Mouse (Mus musculus): ENCODE measurements around the gene Gm17949. TPM values are rescaled to one million over a fixed set of nuclear protein-coding genes. Genes with fewer than 3 reads are reported as not detected.

Gm17949 gene
- polyA plus RNA-seq, 1 experiment from 2014 or later = 0.75 TPM

- Histone ChIP-seq H3K4me1 (replicated peaks) (peaks cover 29% of the 10 kb centered on the region), H3K9me3 (no peaks in the 10 kb centered on the region), H3K9ac (replicated peaks) (peak overlapping the region; percentile 85), H3K4me3 (replicated peaks) (peak overlapping the region; percentile 89), H3K27ac (peak overlapping the region; percentile 85), H3K4me2 (replicated peaks) (peak overlapping the region; percentile 74), H3K27me3 (peaks cover 41% of the 10 kb centered on the region), H3K36me3 (peaks cover 20% of the 10 kb centered on the region)
- WGBS = 2% methylated on average over 43 of the region's 44 CpGs
- ATAC-seq = peak; percentile 90
Observed at GRCm38 (mm10) chr17:57060231-57060801, 49.0 kb downstream of the Gm17949 start.

DNA sequence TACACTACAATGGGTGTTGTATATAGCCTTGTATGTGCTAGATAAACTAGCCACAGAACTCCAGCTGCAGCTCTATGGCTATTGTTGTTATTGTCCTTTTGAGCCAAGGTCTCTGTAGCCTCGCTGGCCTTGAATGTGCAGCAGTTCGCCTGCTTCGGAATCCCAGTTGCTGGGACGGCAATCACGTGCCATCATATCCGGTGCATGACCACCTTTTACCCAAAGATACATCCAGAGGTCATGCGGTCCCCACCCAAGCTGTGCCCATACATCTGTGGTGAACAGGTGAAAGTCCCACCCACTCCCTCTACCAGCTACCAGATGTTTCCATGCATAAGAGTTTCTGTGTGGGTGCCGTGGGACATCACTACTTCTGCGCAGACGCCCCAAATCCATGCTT, 49.8 kb downstream of the Gm17949 start:
- H3K4me2 ChIP-seq (replicated peaks) = peak overlapping the region; percentile 74
- no peak overlapping the region for H3K9ac ChIP-seq (replicated peaks)
- H3K4me1 ChIP-seq (replicated peaks) = peaks cover 29% of the 10 kb centered on the region
- 35% methylated on average over 10 of the region's 10 CpGs for WGBS
- H3K27me3 ChIP-seq = peaks cover 44% of the 10 kb centered on the region
- H3K9me3 ChIP-seq = no peaks in the 10 kb centered on the region
- 0 out of 2 replicates have a peak overlapping the region, but pooled peaks have one; percentile 85 for H3K27ac ChIP-seq
- ATAC-seq = no peak
- H3K36me3 ChIP-seq = peaks cover 12% of the 10 kb centered on the region; the same call in 1 of the 2 replicates
- peak overlapping the region; percentile 89 for H3K4me3 ChIP-seq (replicated peaks)

- 0 out of 2 replicates have a peak, but pooled peaks cover 4% of the 10 kb centered on the region for H3K36me3 ChIP-seq
- H3K4me1 ChIP-seq (replicated peaks) = peaks cover 29% of the 10 kb centered on the region
- H3K9me3 ChIP-seq = no peaks in the 10 kb centered on the region
- H3K4me2 ChIP-seq (replicated peaks) = peak overlapping the region; percentile 52
- H3K9ac ChIP-seq (replicated peaks) = peak overlapping the region; percentile 39; the same call in 1 of the 2 replicates
- H3K27me3 ChIP-seq = peaks cover 44% of the 10 kb centered on the region
- ATAC-seq = no peak
- no peak overlapping the region for H3K27ac ChIP-seq
- WGBS = under 1% methylated on average over 39 of the region's 39 CpGs
- peak overlapping the region; percentile 28 for H3K4me3 ChIP-seq (replicated peaks)
Observed at GRCm38 (mm10) chr17:57062011-57062521, 50.8 kb downstream of the Gm17949 start.

GRCm38 (mm10) chr17:57062548-57062947, 51.3 kb downstream of the Gm17949 start:
- ATAC-seq = no peak
- H3K9me3 ChIP-seq = no peaks in the 10 kb centered on the region
- no peak overlapping the region for H3K27ac ChIP-seq
- H3K4me3 ChIP-seq (replicated peaks) = peak overlapping the region; percentile 28
- peaks cover 29% of the 10 kb centered on the region for H3K4me1 ChIP-seq (replicated peaks)
- H3K36me3 ChIP-seq = no peaks in the 10 kb centered on the region
- H3K27me3 ChIP-seq = peaks cover 44% of the 10 kb centered on the region
- 2% methylated on average over 22 of the region's 22 CpGs for WGBS
- H3K4me2 ChIP-seq (replicated peaks) = peak overlapping the region; percentile 52
- H3K9ac ChIP-seq (replicated peaks) = no peak overlapping the region

DNA sequence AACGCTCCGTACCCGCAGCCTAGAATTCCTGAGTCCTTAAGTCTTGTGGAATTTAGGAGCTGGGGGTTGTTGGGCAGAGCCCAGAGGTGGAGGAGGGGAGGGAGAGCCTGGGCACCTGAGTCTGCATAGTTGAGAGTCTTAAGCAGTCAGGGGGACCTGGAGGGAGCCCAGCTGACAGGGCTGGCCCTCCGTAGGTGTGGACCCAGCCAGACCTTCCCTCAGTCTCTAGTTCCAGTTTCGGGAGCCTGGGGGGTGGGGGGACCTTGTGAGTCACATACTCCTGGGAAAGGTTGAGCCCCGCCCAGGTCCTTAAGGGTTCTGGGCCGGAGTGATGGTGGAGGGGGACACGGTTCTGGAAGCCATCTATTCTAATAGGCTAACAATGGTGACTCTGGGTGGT, 51.8 kb downstream of the Gm17949 start:
- H3K36me3 ChIP-seq = no peaks in the 10 kb centered on the region
- peaks cover 44% of the 10 kb centered on the region for H3K27me3 ChIP-seq
- H3K9me3 ChIP-seq = no peaks in the 10 kb centered on the region
- H3K9ac ChIP-seq (replicated peaks) = no peak overlapping the region
- peaks cover 27% of the 10 kb centered on the region for H3K4me1 ChIP-seq (replicated peaks)
- no peak overlapping the region for H3K4me3 ChIP-seq (replicated peaks)
- no peak for ATAC-seq
- WGBS = 11% methylated on average over 8 of the region's 8 CpGs
- no peak overlapping the region for H3K4me2 ChIP-seq (replicated peaks)
- no peak overlapping the region for H3K27ac ChIP-seq

- H3K27me3 ChIP-seq = peaks cover 34% of the 10 kb centered on the region
Observed at GRCm38 (mm10) chr17:57066908-57067307, 55.6 kb downstream of the Gm17949 start.

GRCm38 (mm10) chr17:57070272-57070671, 59.0 kb downstream of the Gm17949 start:
- H3K4me1 ChIP-seq (replicated peaks) = peaks cover 5% of the 10 kb centered on the region; the same call in 1 of the 2 replicates
- 13% methylated on average over 9 of the region's 9 CpGs for WGBS
- no peak overlapping the region for H3K9ac ChIP-seq (replicated peaks)

More at GRCm38 (mm10) chr17:57066908-57067307, 55.6 kb downstream of the Gm17949 start:
- Histone ChIP-seq H3K9ac (replicated peaks) (no peak overlapping the region), H3K36me3 (no peaks in the 10 kb centered on the region), H3K27ac (no peak overlapping the region), H3K4me2 (replicated peaks) (no peak overlapping the region), H3K9me3 (no peaks in the 10 kb centered on the region), H3K4me3 (replicated peaks) (no peak overlapping the region), H3K4me1 (replicated peaks) (peaks cover 12% of the 10 kb centered on the region)
- ATAC-seq = no peak
- WGBS = 57% methylated on average over 5 of the region's 5 CpGs

GRCm38 (mm10) chr17:57070699-57071098, 59.4 kb downstream of the Gm17949 start:
- peaks cover 5% of the 10 kb centered on the region; the same call in 1 of the 2 replicates for H3K4me1 ChIP-seq (replicated peaks)
- WGBS = 3% methylated on average over 11 of the region's 11 CpGs
- 0 out of 2 replicates have a peak, but pooled peaks cover 3% of the 10 kb centered on the region for H3K27me3 ChIP-seq
- H3K4me2 ChIP-seq (replicated peaks) = peak overlapping the region; percentile 33
- peak overlapping the region; percentile 22 for H3K4me3 ChIP-seq (replicated peaks)
- no peak overlapping the region for H3K9ac ChIP-seq (replicated peaks)
- no peaks in the 10 kb centered on the region for H3K36me3 ChIP-seq
- no peak overlapping the region for H3K27ac ChIP-seq
- 0 out of 2 replicates have a peak, but pooled peaks have one; percentile 13 for ATAC-seq
- no peaks in the 10 kb centered on the region for H3K9me3 ChIP-seq

More at GRCm38 (mm10) chr17:57070272-57070671, 59.0 kb downstream of the Gm17949 start:
- H3K27me3 ChIP-seq = 0 out of 2 replicates have a peak, but pooled peaks cover 3% of the 10 kb centered on the region
- H3K9me3 ChIP-seq = no peaks in the 10 kb centered on the region
- peak overlapping the region; percentile 22 for H3K4me3 ChIP-seq (replicated peaks)
- peak overlapping the region; percentile 33 for H3K4me2 ChIP-seq (replicated peaks)
- ATAC-seq = peak; percentile 38; the same call in 1 of the 2 replicates
- H3K36me3 ChIP-seq = no peaks in the 10 kb centered on the region
- no peak overlapping the region for H3K27ac ChIP-seq

Other genes with a start within 250 kb of the Gm17949 start
- 63.7 TPM in 2 replicates for gene Dus3l, start 246.7 kb upstream of the Gm17949 start, polyA plus RNA-seq (2015; fragmentation: Nextera tagmentation; extraction: Ambion mirVana)
- gene Prr22, start 241.2 kb upstream of the Gm17949 start, polyA plus RNA-seq (2015; fragmentation: Nextera tagmentation; extraction: Ambion mirVana) = 1.7 and 1.9 TPM in 2 replicates
- gene Rfx2, start 180.5 kb upstream of the Gm17949 start, polyA plus RNA-seq (2015; fragmentation: Nextera tagmentation; extraction: Ambion mirVana) = 4.0 and 6.3 TPM in 2 replicates
- gene Acsbg2, start 137.0 kb upstream of the Gm17949 start, polyA plus RNA-seq (2015; fragmentation: Nextera tagmentation; extraction: Ambion mirVana) = not detected in 2 replicates
- 0.43 and 0.74 TPM in 2 replicates for gene 1700061G19Rik, start 136.0 kb upstream of the Gm17949 start, polyA plus RNA-seq (2015; fragmentation: Nextera tagmentation; extraction: Ambion mirVana)
- 74.6 and 90.0 TPM in 2 replicates for gene Mllt1, start 76.1 kb upstream of the Gm17949 start, polyA plus RNA-seq (2015; fragmentation: Nextera tagmentation; extraction: Ambion mirVana)
- not detected in 2 replicates for gene Acer1, start 29.3 kb upstream of the Gm17949 start, polyA plus RNA-seq (2015; fragmentation: Nextera tagmentation; extraction: Ambion mirVana)
- gene Clpp, start 21.2 kb upstream of the Gm17949 start, polyA plus RNA-seq (2015; fragmentation: Nextera tagmentation; extraction: Ambion mirVana) = 168 and 174 TPM in 2 replicates
- 40.2 and 45.5 TPM in 2 replicates for gene Alkbh7, start 14.1 kb upstream of the Gm17949 start, polyA plus RNA-seq (2015; fragmentation: Nextera tagmentation; extraction: Ambion mirVana)
- 0.64 TPM in 1 of 2 replicates, not detected in the other for gene Pspn, start 11.5 kb upstream of the Gm17949 start, polyA plus RNA-seq (2015; fragmentation: Nextera tagmentation; extraction: Ambion mirVana)
- 68.0 and 74.8 TPM in 2 replicates for gene Gtf2f1, start 181 bp upstream of the Gm17949 start, polyA plus RNA-seq (2015; fragmentation: Nextera tagmentation; extraction: Ambion mirVana)
- gene Khsrp, start 20.1 kb downstream of the Gm17949 start, polyA plus RNA-seq (2015; fragmentation: Nextera tagmentation; extraction: Ambion mirVana) = 33.1 and 39.1 TPM in 2 replicates
- not detected in 2 replicates for gene Slc25a41, start 30.2 kb downstream of the Gm17949 start, polyA plus RNA-seq (2015; fragmentation: Nextera tagmentation; extraction: Ambion mirVana)
- gene Crb3, start 47.6 kb downstream of the Gm17949 start, polyA plus RNA-seq (2015; fragmentation: Nextera tagmentation; extraction: Ambion mirVana) = 0.73 and 1.2 TPM in 2 replicates
- gene Slc25a23, start 48.4 kb downstream of the Gm17949 start, polyA plus RNA-seq (2015; fragmentation: Nextera tagmentation; extraction: Ambion mirVana) = 24.3 and 26.9 TPM in 2 replicates
- 3.1 and 4.5 TPM in 2 replicates for gene Dennd1c, start 67.0 kb downstream of the Gm17949 start, polyA plus RNA-seq (2015; fragmentation: Nextera tagmentation; extraction: Ambion mirVana)
- gene Tubb4a, start 76.3 kb downstream of the Gm17949 start, polyA plus RNA-seq (2015; fragmentation: Nextera tagmentation; extraction: Ambion mirVana) = 307 and 321 TPM in 2 replicates
- 5.7 and 6.6 TPM in 2 replicates for gene Tnfsf9, start 93.9 kb downstream of the Gm17949 start, polyA plus RNA-seq (2015; fragmentation: Nextera tagmentation; extraction: Ambion mirVana)
- gene Cd70, start 138.3 kb downstream of the Gm17949 start, polyA plus RNA-seq (2015; fragmentation: Nextera tagmentation; extraction: Ambion mirVana) = 0.44 and 0.82 TPM in 2 replicates
- gene Tnfsf14, start 182.7 kb downstream of the Gm17949 start, polyA plus RNA-seq (2015; fragmentation: Nextera tagmentation; extraction: Ambion mirVana) = not detected in 2 replicates
- 0.34 and 1.1 TPM in 2 replicates for gene C3, start 216.7 kb downstream of the Gm17949 start, polyA plus RNA-seq (2015; fragmentation: Nextera tagmentation; extraction: Ambion mirVana)
- gene Gpr108, start 237.0 kb downstream of the Gm17949 start, polyA plus RNA-seq (2015; fragmentation: Nextera tagmentation; extraction: Ambion mirVana) = 19.6 and 20.6 TPM in 2 replicates
- gene Trip10, start 238.0 kb downstream of the Gm17949 start, polyA plus RNA-seq (2015; fragmentation: Nextera tagmentation; extraction: Ambion mirVana) = 12.3 and 13.7 TPM in 2 replicates